Mouse (Mus musculus) midbrain, embryonic 14.5 days (tissue): ENCODE results near the gene 1700028P14Rik. TPM values are rescaled to one million over a fixed set of nuclear protein-coding genes. Genes with fewer than 3 reads are reported as not detected.
"Not testable (repeated sequence)": the region's sequence is repeated elsewhere in the genome, so short reads cannot be mapped to it uniquely, and the experiment has no call there.

Experiments
- ATAC-seq: fragments of 200-750 bp; cut with Nextera tagmentation; 2 replicates; pipeline ENCODE4 v1.8.0; 2017; ENCODE audit warnings: moderate number of reproducible peaks, moderate library complexity; ENCODE audit not compliant: low FRiP score, low TSS enrichment
- DNase-seq: peaks from one replicate; pipeline ENCODE4 v3.0.0-alpha.2; 2015
- H3K27ac ChIP-seq: fragments of 300-500 bp; sonication (generic); replicated peaks from 2 replicates; pipeline ENCODE4 v1.5.1; 2014; ENCODE audit warnings: mild to moderate bottlenecking, low read depth, low read length, moderate library complexity
- H3K27me3 ChIP-seq: fragments of 300-500 bp; sonication (generic); 2 replicates; pipeline ENCODE4 v1.6.1; 2014; ENCODE audit warnings: low read length, control low read depth, mixed read lengths; ENCODE audit not compliant: control insufficient read depth, insufficient read depth
- H3K36me3 ChIP-seq: fragments of 300-500 bp; sonication (generic); 2 replicates; pipeline ENCODE4 v1.6.1; 2014; ENCODE audit warnings: low read length, control low read depth; ENCODE audit not compliant: control insufficient read depth, insufficient read depth
- H3K4me1 ChIP-seq: fragments of 300-500 bp; sonication (generic); 2 replicates; pipeline ENCODE4 v1.6.1; 2014; ENCODE audit warnings: mild to moderate bottlenecking, antibody characterized with exemption, low read length, control low read depth; ENCODE audit not compliant: control insufficient read depth, insufficient read depth
- H3K4me2 ChIP-seq: fragments of 300-500 bp; sonication (generic); 2 replicates; pipeline ENCODE4 v1.6.1; 2014; ENCODE audit warnings: mild to moderate bottlenecking, low read length, moderate library complexity
- H3K4me3 ChIP-seq: fragments of 300-500 bp; sonication (generic); replicated peaks from 2 replicates; pipeline ENCODE4 v1.5.1; 2014; ENCODE audit warnings: low read depth, low read length
- H3K9ac ChIP-seq: fragments of 300-500 bp; sonication (generic); replicated peaks from 2 replicates; pipeline ENCODE4 v1.6.1; 2014; ENCODE audit warnings: mild to moderate bottlenecking, low read length, moderate library complexity
- H3K9me3 ChIP-seq: fragments of 300-500 bp; sonication (generic); 2 replicates; pipeline ENCODE4 v1.6.1; 2016; ENCODE audit warnings: low read length, control low read depth, mixed read lengths; ENCODE audit not compliant: control insufficient read depth
- WGBS: fragments of 180-500 bp; shearing (Covaris S2); extraction: QIAGEN DNeasy Blood & Tissue Kit; methylation state at CpG from one replicate; pipeline ENCODE4 v1.1.7; 2014; 5-methylcytosine and 5-hydroxymethylcytosine counted together
- polyA plus RNA-seq: library from polyadenylated mRNA; unstranded; fragments of >200 nt; fragmentation: Nextera tagmentation; extraction: Ambion mirVana; gene quantifications from 2 replicates; pipeline ENCODE4 v1.2.1, GENCODE M21; 2014

1700028P14Rik gene
- 0.67 and 1.9 TPM in 2 replicates for polyA plus RNA-seq

- H3K9ac ChIP-seq: no peak within 1 kb of the TSS
- H3K36me3 ChIP-seq: no peaks in the 10 kb centered on the region
- peak within 1 kb of the TSS; percentile 21 for H3K4me3 ChIP-seq
- H3K9me3 ChIP-seq: no peaks in the 10 kb centered on the region
- 5% methylated on average over 13 of the region's 13 CpGs for WGBS
- ATAC-seq (peak; percentile 62; the same call in 1 of the 2 replicates), DNase-seq (peak; percentile 78)
- no peaks in the 10 kb centered on the region for H3K4me1 ChIP-seq
- H3K27ac ChIP-seq: no peak within 1 kb of the TSS
- H3K4me2 ChIP-seq: peak within 1 kb of the TSS; percentile 52
- no peaks in the 10 kb centered on the region for H3K27me3 ChIP-seq
Observed at GRCm38 (mm10) chr19:23652644-23653043, at the start of gene 1700028P14Rik. Gene 1700028P14Rik (minus strand): TSS chr19:23652812.

GRCm38 (mm10) chr19:23699131-23699530 lies 46.5 kb upstream of the 1700028P14Rik start:
- no peak for ATAC-seq
- Histone ChIP-seq H3K9me3 (no peaks in the 10 kb centered on the region), H3K4me1 (no peaks in the 10 kb centered on the region), H3K4me3 (no peak overlapping the region), H3K27me3 (no peaks in the 10 kb centered on the region), H3K4me2 (no peak overlapping the region), H3K27ac (no peak overlapping the region), H3K36me3 (peaks cover 34% of the 10 kb centered on the region), H3K9ac (no peak overlapping the region)
- no peak for DNase-seq
- 87% methylated on average over 4 of the region's 4 CpGs for WGBS

GRCm38 (mm10) chr19:23698366-23698765 lies 45.8 kb upstream of the 1700028P14Rik start:
- Histone ChIP-seq H3K27me3 (no peaks in the 10 kb centered on the region), H3K9me3 (no peaks in the 10 kb centered on the region), H3K4me1 (no peaks in the 10 kb centered on the region), H3K27ac (no peak overlapping the region), H3K4me3 (no peak overlapping the region), H3K36me3 (peaks cover 34% of the 10 kb centered on the region), H3K9ac (no peak overlapping the region), H3K4me2 (no peak overlapping the region)
- no peak for DNase-seq
- no peak for ATAC-seq
- 86% methylated on average over 7 of the region's 7 CpGs for WGBS

DNA sequence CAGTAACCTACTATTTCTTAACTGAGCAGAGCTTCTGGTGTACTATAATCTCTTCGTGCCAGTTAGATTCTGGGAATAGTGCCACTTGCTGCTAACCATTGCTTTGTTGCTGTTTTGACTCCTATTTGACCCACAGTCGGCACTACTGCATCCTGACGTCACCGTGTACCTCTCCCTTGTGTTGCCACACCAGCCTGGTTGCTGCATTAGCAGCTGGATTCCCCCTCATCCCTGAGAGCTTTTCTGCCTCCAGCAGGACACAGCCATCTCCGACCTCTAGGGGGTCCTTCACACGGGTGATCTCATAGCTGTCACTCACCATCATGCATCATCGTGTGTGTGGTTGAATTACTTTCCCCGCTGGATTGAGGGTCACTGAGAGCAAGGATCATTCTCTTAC lies 45.2 kb upstream of the 1700028P14Rik start:
- peaks cover 34% of the 10 kb centered on the region for H3K36me3 ChIP-seq
- H3K4me3 ChIP-seq: no peak overlapping the region
- ATAC-seq (no peak), DNase-seq (no peak)
- no peaks in the 10 kb centered on the region for H3K27me3 ChIP-seq
- H3K4me2 ChIP-seq: no peak overlapping the region
- no peak overlapping the region for H3K9ac ChIP-seq
- H3K9me3 ChIP-seq: no peaks in the 10 kb centered on the region
- H3K27ac ChIP-seq: no peak overlapping the region
- WGBS: 72% methylated on average over 8 of the region's 8 CpGs
- H3K4me1 ChIP-seq: no peaks in the 10 kb centered on the region

GRCm38 (mm10) chr19:23694344-23694743 lies 41.7 kb upstream of the 1700028P14Rik start:
- H3K4me3 ChIP-seq: no peak overlapping the region
- 64% methylated on average over 4 of the region's 4 CpGs for WGBS
- no peak overlapping the region for H3K9ac ChIP-seq
- no peak overlapping the region for H3K4me2 ChIP-seq
- 0 out of 2 replicates have a peak, but pooled peaks cover 5% of the 10 kb centered on the region for H3K4me1 ChIP-seq
- DNase-seq: peak; percentile 17
- H3K9me3 ChIP-seq: no peaks in the 10 kb centered on the region
- no peak overlapping the region for H3K27ac ChIP-seq
- ATAC-seq: no peak
- peaks cover 26% of the 10 kb centered on the region for H3K36me3 ChIP-seq
- no peaks in the 10 kb centered on the region for H3K27me3 ChIP-seq

DNA sequence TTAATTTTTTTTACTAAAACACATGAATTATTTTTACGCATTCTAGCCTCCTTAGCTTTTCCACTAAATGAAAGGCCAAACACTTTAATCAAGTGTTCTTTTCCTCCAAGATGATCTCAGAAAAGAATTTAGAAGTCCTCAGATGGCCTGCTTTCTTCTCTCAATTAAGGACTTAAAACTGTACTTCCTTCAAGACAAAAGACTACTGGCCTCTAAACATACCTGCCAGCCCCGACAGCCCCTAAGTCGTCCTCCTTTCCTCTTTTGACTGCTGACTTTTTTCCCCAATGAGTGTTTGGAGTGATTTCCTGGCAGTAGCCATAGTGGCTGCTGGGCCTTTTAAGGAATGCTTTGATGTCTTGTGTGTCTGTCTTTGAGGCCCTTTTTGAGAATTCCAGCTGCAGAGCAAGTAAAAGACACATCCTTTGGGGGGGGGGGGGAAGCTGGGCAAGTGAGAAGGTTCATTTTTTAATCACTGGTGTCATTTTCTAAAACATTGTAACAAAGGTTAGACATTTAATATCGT lies 35.9 kb upstream of the 1700028P14Rik start:
- Histone ChIP-seq H3K4me2 (peak overlapping the region; percentile 62), H3K9me3 (no peaks in the 10 kb centered on the region), H3K4me3 (peak overlapping the region; percentile 81), H3K4me1 (0 out of 2 replicates have a peak, but pooled peaks cover 11% of the 10 kb centered on the region), H3K27ac (no peak overlapping the region), H3K27me3 (no peaks in the 10 kb centered on the region), H3K9ac (peak overlapping the region; percentile 29; the same call in 1 of the 2 replicates), H3K36me3 (no peaks in the 10 kb centered on the region)
- 5% methylated on average over 4 of the region's 4 CpGs for WGBS
- no peak for ATAC-seq
- peak; percentile 46 for DNase-seq

- peak within 1 kb of the TSS; percentile 62 for H3K4me2 ChIP-seq
- peak within 1 kb of the TSS; percentile 84 for H3K9ac ChIP-seq
- DNase-seq: peak; percentile 94
- H3K27me3 ChIP-seq: no peaks in the 10 kb centered on the region
- H3K4me3 ChIP-seq: peak within 1 kb of the TSS; percentile 81
- H3K4me1 ChIP-seq: 0 out of 2 replicates have a peak, but pooled peaks cover 11% of the 10 kb centered on the region
- WGBS: under 1% methylated on average over 92 of the region's 93 CpGs
- no peaks in the 10 kb centered on the region for H3K36me3 ChIP-seq
- peak within 1 kb of the TSS; percentile 94 for H3K27ac ChIP-seq
- H3K9me3 ChIP-seq: no peaks in the 10 kb centered on the region
- ATAC-seq: peak; percentile 90
Observed at GRCm38 (mm10) chr19:23687296-23688021, 34.8 kb upstream of the 1700028P14Rik start, which contains the start of gene Ptar1. Gene Ptar1 (plus strand): TSS chr19:23687429.

DNA sequence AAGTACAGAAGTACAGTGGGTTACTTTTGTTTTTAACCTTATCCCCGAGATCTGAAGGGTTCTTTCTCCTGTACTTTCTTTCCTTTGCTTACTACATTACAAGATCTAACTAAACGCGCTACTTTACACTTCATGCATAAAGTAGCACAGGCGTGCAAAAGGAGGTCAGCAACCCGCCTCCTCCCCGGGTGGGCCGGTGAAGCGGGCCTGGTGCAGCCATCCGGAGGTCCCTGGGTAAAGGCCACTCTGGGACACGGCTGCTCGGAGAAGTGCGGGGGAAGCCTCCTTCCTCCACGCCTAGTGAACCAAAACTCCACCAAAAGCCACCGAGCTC lies 34.3 kb upstream of the 1700028P14Rik start:
- no peaks in the 10 kb centered on the region for H3K9me3 ChIP-seq
- H3K9ac ChIP-seq: peak overlapping the region; percentile 84
- no peaks in the 10 kb centered on the region for H3K27me3 ChIP-seq
- peak overlapping the region; percentile 81 for H3K4me3 ChIP-seq
- peak overlapping the region; percentile 94 for H3K27ac ChIP-seq
- DNase-seq (no peak), ATAC-seq (no peak)
- no peaks in the 10 kb centered on the region for H3K36me3 ChIP-seq
- H3K4me2 ChIP-seq: peak overlapping the region; percentile 62
- 0 out of 2 replicates have a peak, but pooled peaks cover 11% of the 10 kb centered on the region for H3K4me1 ChIP-seq
- under 1% methylated on average over 14 of the region's 14 CpGs for WGBS

DNA sequence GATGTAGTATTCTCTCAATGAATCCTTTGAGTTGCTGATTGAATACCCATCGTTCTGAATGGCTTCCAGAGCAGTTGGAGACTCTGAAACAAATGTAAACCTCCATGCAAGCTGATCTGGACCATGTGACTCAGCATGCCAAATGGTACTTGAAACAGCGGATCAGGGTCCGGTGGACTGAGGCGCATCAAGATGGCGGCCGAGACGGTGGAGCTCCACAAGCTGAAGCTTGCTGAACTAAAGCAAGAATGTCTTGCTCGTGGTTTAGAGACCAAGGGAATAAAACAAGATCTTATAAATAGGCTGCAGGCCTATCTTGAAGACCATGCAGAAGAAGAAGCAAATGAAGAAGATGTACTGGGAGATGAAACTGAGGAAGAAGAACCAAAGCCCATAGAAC lies 23.0 kb upstream of the 1700028P14Rik start:
- 92% methylated on average over 8 of the region's 8 CpGs for WGBS
- ATAC-seq, H3K9ac ChIP-seq, H3K9me3 ChIP-seq, H3K4me2 ChIP-seq, H3K4me1 ChIP-seq, H3K36me3 ChIP-seq, H3K4me3 ChIP-seq, DNase-seq, H3K27ac ChIP-seq, H3K27me3 ChIP-seq: not testable (repeated sequence)
